In the genomic region with DNA sequence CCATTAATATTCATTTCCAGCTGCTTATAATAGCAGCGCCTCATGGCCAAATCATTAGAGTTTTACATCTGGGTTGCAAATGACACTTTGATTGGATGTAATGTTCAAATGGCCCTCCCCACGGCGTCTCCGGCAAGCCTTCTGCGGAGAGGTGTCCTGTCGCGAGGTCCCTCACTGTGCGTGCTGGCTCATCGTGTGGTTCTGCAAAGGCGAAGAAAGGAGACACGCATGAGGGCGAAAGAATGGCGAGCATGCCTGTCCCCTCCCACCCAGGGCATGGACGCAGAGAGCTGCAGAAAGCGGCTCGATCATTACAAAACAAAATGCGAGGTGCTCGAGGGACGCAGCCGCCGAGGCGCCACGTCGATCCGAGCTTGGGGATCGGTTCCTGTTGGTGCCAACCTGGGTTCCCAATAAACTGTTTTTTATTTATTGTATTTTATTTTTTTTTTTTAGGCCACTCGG, we compare ENCODE assay signal across 8 mouse cellular contexts.
A peak's percentile ranks its signal among the peaks of the same experiment; 100 is the strongest.
DNase-seq lines count a peak whose midpoint lies in the region; ATAC-seq lines count a peak whose summit lies in the region.

No protein-coding gene starts in this region.

- no peaks in the 10 kb centered on the region for H3K36me3 ChIP-seq in forebrain, embryonic 16.5 days (ENCODE audit: control insufficient read depth, insufficient read depth)
- no peaks in the 10 kb centered on the region for H3K36me3 ChIP-seq in liver, embryonic 12.5 days
- no peaks in the 10 kb centered on the region for H3K36me3 ChIP-seq in stomach, embryonic 14.5 days (ENCODE audit: control insufficient read depth, insufficient read depth, low read length)

- H3K27ac ChIP-seq in forebrain, embryonic 16.5 days (ENCODE audit: low read length), result peak overlapping the region; percentile 69; the same call in 1 of the 2 replicates
- no peak overlapping the region for H3K27ac ChIP-seq in liver, embryonic 12.5 days
- no peak overlapping the region for H3K27ac ChIP-seq in stomach, embryonic 14.5 days (ENCODE audit: low read length)

- peak overlapping the region; percentile 58 for H3K4me2 ChIP-seq in forebrain, embryonic 16.5 days (ENCODE audit: low read length)
- H3K4me2 ChIP-seq in liver, embryonic 12.5 days, result peak overlapping the region; percentile 47
- H3K4me2 ChIP-seq in stomach, embryonic 14.5 days (replicated peaks; ENCODE audit: low read depth, low read length), result peak overlapping the region; percentile 50

- peak; percentile 17 to 27 for DNase-seq in heart, adult 18-20 months
- DNase-seq in heart, adult 11 months, result no peak
- peak; percentile 10 for DNase-seq in R1 (ENCODE audit: low read depth, low spot score)
- DNase-seq in left cerebral cortex, adult 9 months (ENCODE audit: low spot score in 2 of 2), result no peak
- no peak for DNase-seq in urinary bladder, adult 18-20 months (ENCODE audit: low spot score in 2 of 2)

- H3K4me3 ChIP-seq in forebrain, embryonic 16.5 days (replicated peaks; ENCODE audit: low read length), result peak overlapping the region; percentile 33
- no peak overlapping the region; the same call in 1 of the 2 replicates for H3K4me3 ChIP-seq in liver, embryonic 12.5 days
- peak overlapping the region; percentile 22 for H3K4me3 ChIP-seq in stomach, embryonic 14.5 days (ENCODE audit: low read depth, low read length)

- H3K9ac ChIP-seq in forebrain, embryonic 16.5 days (replicated peaks; ENCODE audit: low read depth, low read length), result peak overlapping the region; percentile 56
- no peak overlapping the region for H3K9ac ChIP-seq in liver, embryonic 12.5 days
- no peak overlapping the region for H3K9ac ChIP-seq in stomach, embryonic 14.5 days (replicated peaks; ENCODE audit: low read depth, low read length)

- H3K4me1 ChIP-seq in forebrain, embryonic 16.5 days (replicated peaks; ENCODE audit: control insufficient read depth, insufficient read depth, low read length), result peaks cover 44% of the 10 kb centered on the region
- peaks cover 26% of the 10 kb centered on the region for H3K4me1 ChIP-seq in liver, embryonic 12.5 days
- H3K4me1 ChIP-seq in stomach, embryonic 14.5 days (ENCODE audit: control insufficient read depth, insufficient read depth, low read length), result peaks cover 20% of the 10 kb centered on the region

- H3K9me3 ChIP-seq in forebrain, embryonic 16.5 days (ENCODE audit: control insufficient read depth, low read length), result no peaks in the 10 kb centered on the region
- no peaks in the 10 kb centered on the region for H3K9me3 ChIP-seq in liver, embryonic 12.5 days (replicated peaks)
- no peaks in the 10 kb centered on the region for H3K9me3 ChIP-seq in stomach, embryonic 14.5 days (ENCODE audit: control insufficient read depth, low read depth, low read length)

- ATAC-seq in forebrain, embryonic 16.5 days, result no peak
- no peak for ATAC-seq in liver, embryonic 12.5 days
- ATAC-seq in stomach, embryonic 14.5 days (ENCODE audit: insufficient number of reproducible peaks, insufficient read depth, low FRiP score, low read depth), result no peak

- whole genome bisulfite sequencing in forebrain, embryonic 16.5 days, result 4% methylated on average over 27 of the region's 27 CpGs
- 4% methylated on average over 27 of the region's 27 CpGs for WGBS in liver, embryonic 12.5 days (ENCODE audit: insufficient replicate concordance)
- 18% methylated on average over 27 of the region's 27 CpGs for WGBS in stomach, embryonic 14.5 days

- no peaks in the 10 kb centered on the region for H3K27me3 ChIP-seq in forebrain, embryonic 16.5 days (replicated peaks; ENCODE audit: control insufficient read depth, insufficient read depth, low read length)
- H3K27me3 ChIP-seq in liver, embryonic 12.5 days (replicated peaks), result peaks cover 70% of the 10 kb centered on the region
- peaks cover 15% of the 10 kb centered on the region; the same call in 1 of the 2 replicates for H3K27me3 ChIP-seq in stomach, embryonic 14.5 days (ENCODE audit: control insufficient read depth, insufficient read depth, low read length)

Comparison
In these comparisons a context has a peak if more than half of its experiments do, and no peak if none do; other contexts are left out.
1. DNase-seq: peak in heart, adult 18-20 months (2 of 2) and R1 (single experiment); none in heart, adult 11 months (single experiment), left cerebral cortex, adult 9 months (0 of 2) and urinary bladder, adult 18-20 months (0 of 2).
2. Peak in every context shown above with its lines, with median percentiles within 50 percentile points of each other: H3K4me2 ChIP-seq.